Mouse (Mus musculus) layer of hippocampus, adult 11-12 months (tissue): ENCODE measurements at regions not wholly inside any gene's neighbourhood (a gene's known extent, or its start where the extent isn't known, plus 50 kb on each side); places are given as distances from the start of the nearest gene placed in this dataset.
A peak's percentile ranks its signal among the peaks of the same experiment; 100 is the strongest.
"Not testable (repeated sequence)": the region's sequence is repeated elsewhere in the genome, so short reads cannot be mapped to it uniquely, and the experiment has no call there.

Experiments used
- DNase-seq: peaks from one replicate; pipeline ENCODE4 v3.0.0; 2022; ENCODE audit warnings: low spot score

GRCm38 (mm10) chr3:118194754-118195153, 326.0 kb upstream of the Snx7 start:
- DNase-seq, result no peak

GRCm38 (mm10) chr3:118189382-118189781, 320.6 kb upstream of the Snx7 start:
- no peak for DNase-seq

GRCm38 (mm10) chr3:118177446-118177845, 308.7 kb upstream of the Snx7 start:
- DNase-seq, result no peak

GRCm38 (mm10) chr3:118162916-118163315, 294.2 kb upstream of the Snx7 start:
- no peak for DNase-seq

GRCm38 (mm10) chr3:118144788-118145187, 276.1 kb upstream of the Snx7 start:
- no peak for DNase-seq

- no peak for DNase-seq
Measured at GRCm38 (mm10) chr3:118141731-118142130, 273.0 kb upstream of the Snx7 start.

- no peak for DNase-seq
Measured at GRCm38 (mm10) chr3:118140108-118140507, 271.4 kb upstream of the Snx7 start.

GRCm38 (mm10) chr3:118128349-118128748, 259.6 kb upstream of the Snx7 start:
- not testable (repeated sequence) for DNase-seq

- no peak for DNase-seq
Measured at GRCm38 (mm10) chr3:118102635-118103034, 233.9 kb upstream of the Snx7 start.

- no peak for DNase-seq
Measured at GRCm38 (mm10) chr3:118084508-118084907, 215.8 kb upstream of the Snx7 start.

- DNase-seq, result no peak
Measured at GRCm38 (mm10) chr3:118072363-118072762, 203.6 kb upstream of the Snx7 start.

- no peak for DNase-seq
Measured at GRCm38 (mm10) chr3:118070129-118070528, 201.4 kb upstream of the Snx7 start.

GRCm38 (mm10) chr3:118063679-118064078, 194.9 kb upstream of the Snx7 start:
- no peak for DNase-seq

GRCm38 (mm10) chr3:118062569-118062968, 193.8 kb upstream of the Snx7 start:
- DNase-seq, result no peak

- DNase-seq, result no peak
Measured at GRCm38 (mm10) chr3:118047016-118047415, 178.3 kb upstream of the Snx7 start.

- DNase-seq, result no peak
Measured at GRCm38 (mm10) chr3:118046536-118046935, 177.8 kb upstream of the Snx7 start.

GRCm38 (mm10) chr3:118036501-118036900, 167.8 kb upstream of the Snx7 start:
- DNase-seq, result peak; percentile 21

GRCm38 (mm10) chr3:117995401-117995800, 126.7 kb upstream of the Snx7 start:
- DNase-seq, result no peak

- no peak for DNase-seq
Measured at GRCm38 (mm10) chr3:117994110-117994509, 125.4 kb upstream of the Snx7 start.

- DNase-seq, result no peak
Measured at GRCm38 (mm10) chr3:117990561-117990960, 121.8 kb upstream of the Snx7 start.

GRCm38 (mm10) chr3:117988443-117988842, 119.7 kb upstream of the Snx7 start:
- no peak for DNase-seq

- no peak for DNase-seq
Measured at GRCm38 (mm10) chr3:117975638-117976037, 106.9 kb upstream of the Snx7 start.

GRCm38 (mm10) chr3:117968805-117969204, 100.1 kb upstream of the Snx7 start:
- no peak for DNase-seq

- no peak for DNase-seq
Measured at GRCm38 (mm10) chr3:117938426-117938825, 69.7 kb upstream of the Snx7 start.

GRCm38 (mm10) chr3:117927527-117927926, 58.8 kb upstream of the Snx7 start:
- no peak for DNase-seq
